Mouse (Mus musculus) limb, embryonic 14.5 days (tissue): ENCODE measurements around the gene Gm3298. TPM values are rescaled to one million over a fixed set of nuclear protein-coding genes. Genes with fewer than 3 reads are reported as not detected.
"Not testable (repeated sequence)": the region's sequence is repeated elsewhere in the genome, so short reads cannot be mapped to it uniquely, and the experiment has no call there.

Experiments used
- ATAC-seq: fragments of 200-750 bp; cut with Nextera tagmentation; 2 replicates; pipeline ENCODE4 v1.8.0; 2017; ENCODE audit warnings: low read depth, moderate number of reproducible peaks, moderate TSS enrichment; ENCODE audit not compliant: low FRiP score
- DNase-seq: peaks from one replicate; pipeline ENCODE4 v3.0.0-alpha.2; 2015; ENCODE audit warnings: low spot score
- H3K27ac ChIP-seq: fragments of 300-500 bp; sonication (generic); replicated peaks from 2 replicates; pipeline ENCODE4 v1.5.1; 2014; ENCODE audit warnings: low read depth, mild to moderate bottlenecking, low read length, moderate library complexity, mixed read lengths
- H3K27me3 ChIP-seq: fragments of 300-500 bp; sonication (generic); 2 replicates; pipeline ENCODE4 v1.6.1; 2014; ENCODE audit warnings: low read length, mixed read lengths; ENCODE audit not compliant: control insufficient read depth, insufficient read depth
- H3K36me3 ChIP-seq: fragments of 300-500 bp; sonication (generic); 2 replicates; pipeline ENCODE4 v1.6.1; 2014; ENCODE audit warnings: mild to moderate bottlenecking, low read length, moderate library complexity, mixed read lengths; ENCODE audit not compliant: control insufficient read depth, insufficient read depth
- H3K4me1 ChIP-seq: fragments of 300-500 bp; sonication (generic); 2 replicates; pipeline ENCODE4 v1.6.1; 2014; ENCODE audit warnings: antibody characterized with exemption, low read length, mixed read lengths; ENCODE audit not compliant: control insufficient read depth, insufficient read depth
- H3K4me2 ChIP-seq: fragments of 300-500 bp; sonication (generic); replicated peaks from 2 replicates; pipeline ENCODE4 v1.6.1; 2014; ENCODE audit warnings: low read depth, mild to moderate bottlenecking, low read length, moderate library complexity; ENCODE audit not compliant: severe bottlenecking
- H3K4me3 ChIP-seq: fragments of 300-500 bp; sonication (generic); replicated peaks from 2 replicates; pipeline ENCODE4 v1.5.1; 2014; ENCODE audit warnings: low read length
- H3K9ac ChIP-seq: fragments of 300-500 bp; sonication (generic); 2 replicates; pipeline ENCODE4 v1.6.1; 2014; ENCODE audit warnings: mild to moderate bottlenecking, low read depth, low read length, moderate library complexity; ENCODE audit not compliant: severe bottlenecking
- H3K9me3 ChIP-seq: fragments of 300-500 bp; sonication (generic); 2 replicates; pipeline ENCODE4 v1.6.1; 2016; ENCODE audit warnings: low read length; ENCODE audit not compliant: control insufficient read depth
- WGBS: fragments of 180-500 bp; shearing (Covaris S2); extraction: QIAGEN DNeasy Blood & Tissue Kit; methylation state at CpG from one replicate; pipeline ENCODE4 v1.1.7; 2014; 5-methylcytosine and 5-hydroxymethylcytosine counted together
- polyA plus RNA-seq, 2 experiments: library from polyadenylated mRNA; depleted of rRNA in 1 of 2; stranded (reverse) in 1 of 2; unstranded in 1 of 2; fragments of >200 nt; fragmentation: Nextera tagmentation in 1 of 2; extraction: Ambion mirVana in 1 of 2; gene quantifications; 2 replicates each; pipeline versions ENCODE4 v1.2.1 to v1.2.3; 2012 to 2014

Gene Gm3298
- polyA plus RNA-seq (2012; rRNA removed): not detected in 2 replicates
- polyA plus RNA-seq (2014; fragmentation: Nextera tagmentation; extraction: Ambion mirVana): not detected in 2 replicates

GRCm38 (mm10) chr14:5015591-5015990 is at the start of gene Gm3298:
Gene Gm3298, plus strand, starts transcription at chr14:5015891.
- H3K4me1 ChIP-seq, H3K9ac ChIP-seq, ATAC-seq, H3K4me2 ChIP-seq, H3K36me3 ChIP-seq, DNase-seq, H3K27ac ChIP-seq, H3K4me3 ChIP-seq, H3K9me3 ChIP-seq, H3K27me3 ChIP-seq: not testable (repeated sequence)
- WGBS: no CpG with 5 or more reads among the region's 2 CpGs

DNA sequence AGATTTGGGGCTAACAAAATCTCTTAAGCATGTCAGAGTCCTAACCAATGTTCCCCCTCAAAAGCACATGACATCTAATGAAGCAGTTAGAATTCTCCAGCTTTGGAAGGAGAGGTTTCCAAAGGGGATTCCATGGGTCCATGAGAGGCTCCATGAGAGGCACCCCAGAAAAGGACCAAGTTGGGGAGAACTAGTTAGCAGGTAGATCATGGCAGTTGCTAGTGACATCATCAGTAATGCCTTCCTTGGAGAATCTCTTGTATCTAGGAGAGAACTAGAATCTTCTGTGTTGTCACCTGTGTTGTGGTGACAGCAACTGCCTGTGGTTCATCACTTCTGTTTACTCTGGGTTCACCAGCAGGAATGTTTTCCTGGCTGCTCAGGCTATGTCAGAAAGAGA is 32.1 kb upstream of the Gm3298 start, which contains the start of gene Gm8297:
Gm8297 (plus strand) TSS at position 301 of the 400 bp plus-strand sequence.
- not testable (repeated sequence) for H3K36me3 ChIP-seq, H3K4me1 ChIP-seq, H3K4me3 ChIP-seq, H3K9me3 ChIP-seq, DNase-seq, H3K27me3 ChIP-seq, ATAC-seq, H3K4me2 ChIP-seq, H3K27ac ChIP-seq, H3K9ac ChIP-seq

DNA sequence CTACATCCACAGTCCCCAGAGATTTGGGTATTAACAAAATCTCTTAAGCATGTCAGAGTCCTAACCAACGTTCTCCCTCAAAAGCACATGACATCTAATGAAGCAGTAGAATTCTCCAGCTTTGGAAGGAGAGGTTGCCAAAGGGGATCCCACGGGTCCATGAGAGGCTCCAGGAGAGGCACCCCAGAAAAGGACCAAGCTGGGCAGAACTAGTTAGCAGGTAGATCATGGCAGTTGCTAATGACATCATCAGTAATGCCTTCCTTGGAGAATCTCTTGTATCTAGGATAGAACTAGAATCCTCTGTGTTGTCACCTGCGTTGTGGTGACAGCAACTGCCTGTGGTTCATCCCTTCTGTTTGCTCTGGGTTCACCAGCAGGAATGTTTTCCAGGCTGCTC is 34.6 kb downstream of the Gm3298 start, which contains the start of gene 4930555G01Rik:
4930555G01Rik (plus strand) TSS at position 301 of the 400 bp plus-strand sequence.
- not testable (repeated sequence) for H3K4me2 ChIP-seq, DNase-seq, H3K27ac ChIP-seq, H3K9me3 ChIP-seq, H3K36me3 ChIP-seq, H3K4me3 ChIP-seq, H3K4me1 ChIP-seq, H3K9ac ChIP-seq, H3K27me3 ChIP-seq, ATAC-seq
- no CpG with 5 or more reads among the region's 3 CpGs for WGBS

Other genes starting within 250 kb of the Gm3298 start
- not detected in 2 replicates for gene Gm9602, start 239.6 kb upstream of the Gm3298 start, polyA plus RNA-seq (2012; rRNA removed)
- gene Gm9602, start 239.6 kb upstream of the Gm3298 start, polyA plus RNA-seq (2014; fragmentation: Nextera tagmentation; extraction: Ambion mirVana): not detected in 2 replicates
- gene Gm3269, start 177.8 kb upstream of the Gm3298 start, polyA plus RNA-seq (2012; rRNA removed): not detected in 2 replicates
- not detected in 2 replicates for gene Gm3269, start 177.8 kb upstream of the Gm3298 start, polyA plus RNA-seq (2014; fragmentation: Nextera tagmentation; extraction: Ambion mirVana)
- 0.68 TPM in 1 of 2 replicates, not detected in the other for gene Gm3264, start 160.3 kb upstream of the Gm3298 start, polyA plus RNA-seq (2012; rRNA removed)
- gene Gm3264, start 160.3 kb upstream of the Gm3298 start, polyA plus RNA-seq (2014; fragmentation: Nextera tagmentation; extraction: Ambion mirVana): 0.57 TPM in 1 of 2 replicates, not detected in the other
- 0.09 TPM in 1 of 2 replicates, not detected in the other for gene Gm3278, start 123.5 kb upstream of the Gm3298 start, polyA plus RNA-seq (2012; rRNA removed)
- gene Gm3278, start 123.5 kb upstream of the Gm3298 start, polyA plus RNA-seq (2014; fragmentation: Nextera tagmentation; extraction: Ambion mirVana): not detected in 2 replicates
- gene Gm8297, start 32.0 kb upstream of the Gm3298 start, polyA plus RNA-seq (2012; rRNA removed): not detected in 2 replicates
- gene Gm8297, start 32.0 kb upstream of the Gm3298 start, polyA plus RNA-seq (2014; fragmentation: Nextera tagmentation; extraction: Ambion mirVana): not detected in 2 replicates
- gene 4930555G01Rik, start 34.7 kb downstream of the Gm3298 start, polyA plus RNA-seq (2012; rRNA removed): not detected in 2 replicates
- not detected in 2 replicates for gene 4930555G01Rik, start 34.7 kb downstream of the Gm3298 start, polyA plus RNA-seq (2014; fragmentation: Nextera tagmentation; extraction: Ambion mirVana)
- 1.1 and 2.1 TPM in 2 replicates for gene Gm8281, start 55.1 kb downstream of the Gm3298 start, polyA plus RNA-seq (2012; rRNA removed)
- gene Gm8281, start 55.1 kb downstream of the Gm3298 start, polyA plus RNA-seq (2014; fragmentation: Nextera tagmentation; extraction: Ambion mirVana): 0.32 and 0.43 TPM in 2 replicates
- gene Gm8279, start 115.6 kb downstream of the Gm3298 start, polyA plus RNA-seq (2012; rRNA removed): not detected in 2 replicates
- not detected in 2 replicates for gene Gm8279, start 115.6 kb downstream of the Gm3298 start, polyA plus RNA-seq (2014; fragmentation: Nextera tagmentation; extraction: Ambion mirVana)
- not detected in 2 replicates for gene Gm3317, start 148.6 kb downstream of the Gm3298 start, polyA plus RNA-seq (2012; rRNA removed)
- gene Gm3317, start 148.6 kb downstream of the Gm3298 start, polyA plus RNA-seq (2014; fragmentation: Nextera tagmentation; extraction: Ambion mirVana): not detected in 2 replicates
- not detected in 2 replicates for gene Gm8271, start 169.9 kb downstream of the Gm3298 start, polyA plus RNA-seq (2012; rRNA removed)
- not detected in 2 replicates for gene Gm8271, start 169.9 kb downstream of the Gm3298 start, polyA plus RNA-seq (2014; fragmentation: Nextera tagmentation; extraction: Ambion mirVana)
- gene Gm3526, start 244.7 kb downstream of the Gm3298 start, polyA plus RNA-seq (2012; rRNA removed): not detected in 2 replicates
- gene Gm3526, start 244.7 kb downstream of the Gm3298 start, polyA plus RNA-seq (2014; fragmentation: Nextera tagmentation; extraction: Ambion mirVana): not detected in 2 replicates